Mouse (Mus musculus): ENCODE measurements around the gene Daam1. TPM values are rescaled to one million over a fixed set of nuclear protein-coding genes. Genes with fewer than 3 reads are reported as not detected.

Daam1 gene
- total RNA-seq, 2 experiments from 2014 or later, result 64.9 to 69.3 TPM

DNA sequence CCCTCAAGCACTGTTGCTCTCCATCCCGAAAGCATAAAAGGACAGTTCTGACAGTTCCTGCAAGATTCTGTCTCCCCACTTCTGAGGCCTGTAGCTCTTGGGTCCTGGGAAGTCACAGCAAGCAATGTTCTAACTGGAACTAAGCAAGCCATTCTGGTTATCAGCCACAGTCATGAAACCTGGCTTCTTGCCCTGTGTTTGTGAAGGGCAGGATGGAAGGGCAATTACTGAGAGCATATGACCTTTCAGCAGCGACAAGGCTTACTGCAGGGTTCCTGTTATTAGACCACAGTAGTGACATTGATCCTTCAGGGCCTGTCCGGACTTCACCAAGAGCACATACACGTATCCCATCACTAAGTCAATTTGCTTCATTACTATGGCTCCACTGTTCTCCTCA is 167.8 kb downstream of the Daam1 start:
- no peak overlapping the region for H3K27ac ChIP-seq
- no peak for DNase-seq (ENCODE audit: low spot score in 2 of 2)
- TF ChIP-seq CTCF (conservative IDR thresholded peaks at IDR 0.05), result no peak
- H3K4me3 ChIP-seq, result no peak overlapping the region

DNA sequence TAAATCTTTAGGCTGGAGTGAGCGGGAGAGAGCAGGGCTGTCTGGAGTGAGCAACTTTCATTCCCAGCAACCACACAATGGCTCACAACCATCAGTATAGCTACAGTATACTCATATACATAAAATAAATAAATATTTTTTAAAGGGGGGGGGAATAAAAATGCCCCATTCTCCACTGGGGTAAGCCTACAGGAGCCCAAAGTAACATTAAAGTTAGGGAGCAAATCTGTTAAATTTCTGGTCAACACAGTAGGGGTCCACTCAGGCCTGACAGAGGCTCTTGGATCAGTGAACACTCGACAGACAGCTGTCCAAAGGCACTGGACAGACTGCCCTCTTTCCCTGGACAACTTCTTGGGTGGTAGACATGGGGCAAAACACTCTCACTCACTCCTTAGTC is 168.8 kb downstream of the Daam1 start:
- Histone ChIP-seq H3K4me3 (no peak overlapping the region), H3K27ac (no peak overlapping the region)
- DNase-seq (ENCODE audit: low spot score in 2 of 2), result no peak
- TF ChIP-seq CTCF (conservative IDR thresholded peaks at IDR 0.05), result no peak

GRCm38 (mm10) chr12:72001811-72002210 is 170.9 kb downstream of the Daam1 start:
- no peak overlapping the region for H3K27ac ChIP-seq
- TF ChIP-seq CTCF (conservative IDR thresholded peaks at IDR 0.05), result 0 out of 2 replicates have a peak, but pooled peaks have one; percentile 3
- DNase-seq (ENCODE audit: low spot score in 2 of 2), result no peak
- H3K4me3 ChIP-seq, result no peak overlapping the region

GRCm38 (mm10) chr12:72005307-72005706 is 174.4 kb downstream of the Daam1 start:
- no peak overlapping the region for H3K4me3 ChIP-seq
- DNase-seq (ENCODE audit: low spot score in 2 of 2), result no peak
- TF ChIP-seq CTCF (conservative IDR thresholded peaks at IDR 0.05), result no peak
- H3K27ac ChIP-seq, result no peak overlapping the region

DNA sequence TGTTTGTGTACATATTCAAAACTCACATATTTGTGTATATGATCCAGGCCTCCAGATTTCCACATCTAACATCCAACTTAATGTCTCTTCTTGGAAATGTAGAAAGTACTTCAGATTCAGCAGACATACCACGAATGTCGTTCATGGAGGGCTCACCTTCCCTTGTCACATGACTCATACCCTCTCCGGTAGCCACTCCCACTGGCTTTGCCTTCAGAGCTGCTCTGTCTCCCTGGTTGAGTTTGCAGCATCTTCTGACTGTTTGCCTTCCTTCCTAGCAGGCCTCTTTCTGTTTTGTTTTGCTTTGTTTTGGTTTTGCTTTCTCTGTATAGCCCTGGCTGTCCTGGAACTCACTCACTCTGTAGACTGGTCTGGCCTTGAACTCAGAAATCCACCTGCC is 176.8 kb downstream of the Daam1 start:
- no peak overlapping the region for H3K27ac ChIP-seq
- no peak for DNase-seq (ENCODE audit: low spot score in 2 of 2)
- no peak for TF ChIP-seq CTCF (conservative IDR thresholded peaks at IDR 0.05)
- H3K4me3 ChIP-seq, result no peak overlapping the region

GRCm38 (mm10) chr12:72009051-72009902 is 178.4 kb downstream of the Daam1 start:
- Histone ChIP-seq H3K27ac (no peak overlapping the region), H3K4me3 (no peak overlapping the region)
- no peak for TF ChIP-seq CTCF (conservative IDR thresholded peaks at IDR 0.05)
- no peak for DNase-seq (ENCODE audit: low spot score in 2 of 2)

DNA sequence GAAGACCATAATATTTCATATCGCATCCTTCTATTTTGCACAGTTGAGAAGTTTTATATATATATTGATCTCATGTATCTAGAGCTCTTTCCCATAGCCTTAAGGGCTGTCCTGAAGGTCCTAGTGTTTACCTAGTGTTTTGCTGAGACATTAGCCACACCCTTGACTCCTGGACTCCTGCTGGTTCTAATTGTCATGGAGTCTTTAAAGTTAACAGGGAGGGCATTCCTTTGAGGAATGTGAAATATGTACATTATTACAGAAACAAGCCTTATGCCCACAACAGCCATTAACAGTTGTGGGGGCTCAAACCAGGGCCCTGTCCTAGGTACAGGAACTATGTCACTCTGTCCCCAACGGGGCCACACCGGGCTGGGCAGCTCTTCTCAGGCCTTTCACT is 180.5 kb downstream of the Daam1 start:
- no peak for DNase-seq (ENCODE audit: low spot score in 2 of 2)
- Histone ChIP-seq H3K27ac (no peak overlapping the region), H3K4me3 (no peak overlapping the region)
- no peak for TF ChIP-seq CTCF (conservative IDR thresholded peaks at IDR 0.05)

GRCm38 (mm10) chr12:72012126-72012525 is 181.2 kb downstream of the Daam1 start:
- DNase-seq (ENCODE audit: low spot score in 2 of 2), result no peak
- H3K27ac ChIP-seq, result no peak overlapping the region
- TF ChIP-seq CTCF (conservative IDR thresholded peaks at IDR 0.05), result peak; percentile 45
- no peak overlapping the region for H3K4me3 ChIP-seq

GRCm38 (mm10) chr12:72013711-72014354 is 183.0 kb downstream of the Daam1 start:
- TF ChIP-seq CTCF (conservative IDR thresholded peaks at IDR 0.05), result no peak

GRCm38 (mm10) chr12:72014355-72014776 is 183.5 kb downstream of the Daam1 start:
- Histone ChIP-seq H3K4me3 (peak overlapping the region; percentile 14), H3K27ac (no peak overlapping the region)
- no peak for DNase-seq (ENCODE audit: low spot score in 2 of 2)
- no peak for TF ChIP-seq CTCF (conservative IDR thresholded peaks at IDR 0.05)

More at GRCm38 (mm10) chr12:72013711-72014354, 183.0 kb downstream of the Daam1 start:
- Histone ChIP-seq H3K4me3 (peak overlapping the region; percentile 14), H3K27ac (no peak overlapping the region)
- no peak for DNase-seq (ENCODE audit: low spot score in 2 of 2)

DNA sequence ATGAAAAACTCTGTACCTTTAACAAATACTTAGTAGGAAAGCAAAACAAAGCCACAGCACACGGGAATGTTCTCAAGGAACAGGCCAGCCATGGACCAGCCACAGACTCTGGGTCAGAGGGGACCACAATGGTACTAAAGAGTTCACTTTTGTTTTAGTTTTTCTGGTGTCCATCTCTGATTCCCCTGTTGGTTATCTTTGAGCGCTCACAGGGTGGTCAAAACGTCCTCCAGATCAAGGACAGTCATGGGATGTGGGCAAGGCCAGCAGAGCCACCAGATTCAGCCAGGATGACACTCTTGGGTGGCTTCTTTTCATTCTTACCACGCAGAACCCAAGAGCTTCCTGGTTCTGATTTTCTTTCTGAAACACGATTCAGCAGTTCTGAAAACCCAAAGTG is 184.4 kb downstream of the Daam1 start:
- DNase-seq (ENCODE audit: low spot score in 2 of 2), result no peak
- TF ChIP-seq CTCF (conservative IDR thresholded peaks at IDR 0.05), result no peak
- H3K4me3 ChIP-seq, result no peak overlapping the region
- H3K27ac ChIP-seq, result no peak overlapping the region

GRCm38 (mm10) chr12:72020285-72020684 is 189.4 kb downstream of the Daam1 start:
- Histone ChIP-seq H3K4me3 (no peak overlapping the region), H3K27ac (no peak overlapping the region)
- TF ChIP-seq CTCF (conservative IDR thresholded peaks at IDR 0.05), result no peak
- no peak for DNase-seq (ENCODE audit: low spot score in 2 of 2)

GRCm38 (mm10) chr12:72021543-72021942 is 190.7 kb downstream of the Daam1 start:
- no peak overlapping the region for H3K4me3 ChIP-seq
- no peak for TF ChIP-seq CTCF (conservative IDR thresholded peaks at IDR 0.05)
- H3K27ac ChIP-seq, result no peak overlapping the region
- DNase-seq (ENCODE audit: low spot score in 2 of 2), result no peak

- Histone ChIP-seq H3K4me3 (no peak overlapping the region), H3K27ac (no peak overlapping the region)
- no peak for DNase-seq (ENCODE audit: low spot score in 2 of 2)
- no peak for TF ChIP-seq CTCF (conservative IDR thresholded peaks at IDR 0.05)
Measured at GRCm38 (mm10) chr12:72022790-72023189, 191.9 kb downstream of the Daam1 start.

Measured in layer of hippocampus, adult 2 months (tissue).